Mouse (Mus musculus): ENCODE measurements around the gene Naglu.

- TF ChIP-seq CTCF (IDR thresholded peaks at IDR 0.05; ENCODE audit: low read depth) (no peak), EP300 (IDR thresholded peaks at IDR 0.05; ENCODE audit: low read depth) (no peak)
These were observed 33.2 kb downstream of the Naglu start for GRCm38 (mm10) chr11:101103011-101103410.
